Mouse (Mus musculus): ENCODE measurements around the gene Aspscr1.
"Not testable (repeated sequence)": the region's sequence is repeated elsewhere in the genome, so short reads cannot be mapped to it uniquely, and the experiment has no call there.

Aspscr1 gene

DNA sequence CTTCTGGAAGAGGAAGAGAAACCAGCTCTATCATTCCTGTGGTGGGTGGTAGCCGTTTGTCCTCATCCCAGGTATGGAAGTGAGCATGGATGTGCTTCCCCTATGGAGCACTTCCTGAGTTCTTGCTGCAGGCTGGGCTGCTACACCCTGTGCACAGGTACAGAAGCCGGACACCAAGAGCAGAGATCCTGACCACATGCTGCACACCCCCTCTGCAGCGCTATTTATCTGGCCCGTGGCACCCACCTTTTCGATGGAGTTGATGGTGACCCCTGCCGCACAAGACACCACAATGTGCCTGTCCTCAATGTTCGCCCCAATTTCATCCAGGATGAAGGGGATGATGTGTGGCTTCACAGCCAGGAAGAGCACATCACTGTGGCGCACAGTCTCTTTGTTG lies 30.9 kb upstream of the Aspscr1 start:
- DNase-seq (ENCODE audit: low read depth, low spot score), result no peak

DNA sequence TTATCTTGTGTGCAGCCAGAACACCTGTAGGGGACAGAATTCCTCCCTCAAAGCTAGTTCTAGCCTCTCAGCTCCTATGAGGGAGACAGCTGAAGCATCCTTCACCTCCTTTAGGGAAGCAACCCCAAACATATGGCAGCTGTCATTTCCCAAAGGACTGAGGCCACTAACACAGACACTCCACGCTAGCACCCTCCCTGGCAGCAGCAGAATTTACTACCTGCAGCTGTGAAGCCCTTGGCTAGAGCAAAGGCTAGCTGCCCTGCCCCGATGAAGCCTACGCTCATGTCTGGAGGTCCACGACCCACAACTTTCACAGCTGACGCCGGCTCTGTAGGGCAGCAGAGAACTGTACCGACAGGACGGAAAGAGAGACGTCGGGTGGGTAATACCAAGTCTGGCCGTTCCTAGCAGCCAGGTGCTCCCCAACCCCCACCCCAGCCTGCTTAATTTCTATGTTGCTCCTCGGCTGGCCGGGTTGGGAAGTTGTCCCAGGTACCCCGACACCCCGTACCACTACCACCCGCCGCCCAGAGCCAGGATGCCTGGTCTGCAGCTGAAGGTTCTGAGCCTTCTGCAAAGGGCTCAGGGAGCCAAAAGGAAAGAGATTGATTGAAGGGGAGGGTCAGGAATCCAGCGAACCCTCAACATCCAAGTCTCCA lies 29.7 kb upstream of the Aspscr1 start:
- no peak for DNase-seq (ENCODE audit: low read depth, low spot score)

DNA sequence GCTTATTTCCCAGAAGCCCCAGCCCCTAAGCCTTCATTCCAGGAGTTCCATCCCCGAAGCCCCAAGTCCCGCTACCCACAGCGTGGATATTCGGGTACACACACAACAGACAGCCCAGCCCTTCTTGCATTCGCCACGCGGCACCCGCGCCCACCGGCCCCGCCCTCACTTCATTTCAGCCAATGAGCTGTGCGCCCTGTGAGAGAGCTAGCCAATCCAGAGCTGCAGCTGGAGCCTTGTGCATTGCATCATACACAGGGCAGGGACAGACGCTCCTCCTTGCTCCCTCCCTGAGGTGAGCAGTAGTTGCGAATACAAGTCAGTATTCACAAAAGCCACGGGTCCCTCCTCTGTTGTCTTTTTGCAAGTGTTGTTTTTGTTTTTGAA lies 29.2 kb upstream of the Aspscr1 start, which contains the start of gene Pycr1:
TSS of gene Pycr1 (minus strand) at position 169 of the 387 bp plus-strand sequence.
- DNase-seq (ENCODE audit: low read depth, low spot score), result peak; percentile 88

DNA sequence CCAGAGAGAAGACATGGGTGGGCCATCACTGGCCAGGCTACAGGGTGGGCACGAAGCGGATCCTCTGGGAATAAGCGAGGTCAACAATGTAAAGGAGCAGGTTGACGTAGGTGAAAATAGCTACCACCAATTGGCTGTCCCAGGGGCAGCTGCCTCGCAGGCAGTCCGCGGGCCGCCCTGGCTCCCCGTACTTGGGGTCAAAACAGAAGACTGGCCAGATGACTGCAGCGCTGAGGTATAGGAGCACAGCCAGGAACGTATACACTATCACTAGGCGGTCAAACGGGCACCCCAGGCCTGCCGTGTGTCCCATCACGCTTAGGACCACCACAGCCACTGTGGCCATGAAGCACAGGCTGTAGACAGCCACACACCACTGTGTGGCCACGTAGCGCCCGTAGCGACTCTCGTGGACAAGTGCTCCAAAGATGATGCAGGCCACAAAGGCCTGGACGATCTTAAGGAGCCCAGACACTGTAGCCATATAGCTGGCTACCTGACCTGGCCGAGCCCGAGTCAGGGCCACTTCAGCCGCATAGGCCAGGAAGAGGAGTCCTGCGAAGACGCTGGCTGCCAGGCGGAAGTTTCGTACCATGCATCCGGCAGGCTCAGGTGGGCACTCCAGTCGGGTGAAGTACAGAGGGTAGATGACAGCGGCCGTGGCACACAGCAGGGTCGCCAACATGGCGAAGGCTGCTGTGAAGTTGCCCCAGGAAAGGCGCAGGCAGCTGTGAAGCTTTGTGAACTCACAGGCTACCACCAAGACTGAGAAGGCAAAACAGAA lies 25.5 kb upstream of the Aspscr1 start:
- DNase-seq (ENCODE audit: low read depth, low spot score), result no peak

DNA sequence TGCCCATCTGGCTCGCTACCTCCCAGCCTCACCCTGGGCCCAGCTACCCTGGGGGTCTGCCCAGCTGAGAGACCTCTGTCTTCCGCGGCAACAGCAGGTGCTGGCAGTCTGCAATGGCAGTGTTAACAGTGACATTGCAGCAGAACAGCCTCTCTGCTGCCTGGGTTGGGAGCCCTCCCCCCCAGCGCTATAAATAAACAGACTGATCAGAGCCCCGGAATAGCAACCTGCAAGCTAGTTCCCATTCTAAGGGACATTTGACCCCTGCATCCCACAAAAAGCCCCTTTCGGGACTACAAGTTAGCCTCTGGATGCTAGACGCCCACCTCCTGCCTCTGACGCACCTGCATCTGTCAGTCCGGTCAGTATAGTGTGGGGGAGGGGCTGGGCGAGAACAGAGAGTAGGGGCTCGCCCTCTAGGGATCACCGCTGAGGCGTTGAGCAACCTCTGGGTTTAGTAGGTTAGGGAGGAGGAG lies 24.7 kb upstream of the Aspscr1 start, which contains the start of gene Myadml2:
TSS of gene Myadml2 (minus strand) at position 158 of the 476 bp plus-strand sequence.
- no peak for DNase-seq (ENCODE audit: low read depth, low spot score)

DNA sequence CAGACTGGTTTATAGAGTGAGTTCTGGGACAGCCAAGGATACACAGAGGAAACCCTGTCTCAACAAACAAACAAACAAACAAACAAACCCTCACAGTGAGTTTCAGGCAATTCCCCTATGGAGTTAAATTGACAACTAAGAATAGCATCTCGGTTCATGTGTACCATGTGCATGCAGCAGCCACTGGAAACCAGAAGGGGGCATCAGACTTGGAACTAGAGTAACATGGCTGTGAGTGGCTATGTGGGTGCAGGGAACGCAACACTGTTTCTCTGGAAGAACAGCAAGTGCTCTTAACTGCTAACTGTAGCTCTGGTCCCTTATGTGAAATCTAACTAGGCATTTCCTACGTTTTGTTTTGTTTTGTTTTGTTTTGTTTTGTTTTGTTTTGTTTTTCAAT lies 20.9 kb upstream of the Aspscr1 start:
- DNase-seq (ENCODE audit: low read depth, low spot score), result no peak

DNA sequence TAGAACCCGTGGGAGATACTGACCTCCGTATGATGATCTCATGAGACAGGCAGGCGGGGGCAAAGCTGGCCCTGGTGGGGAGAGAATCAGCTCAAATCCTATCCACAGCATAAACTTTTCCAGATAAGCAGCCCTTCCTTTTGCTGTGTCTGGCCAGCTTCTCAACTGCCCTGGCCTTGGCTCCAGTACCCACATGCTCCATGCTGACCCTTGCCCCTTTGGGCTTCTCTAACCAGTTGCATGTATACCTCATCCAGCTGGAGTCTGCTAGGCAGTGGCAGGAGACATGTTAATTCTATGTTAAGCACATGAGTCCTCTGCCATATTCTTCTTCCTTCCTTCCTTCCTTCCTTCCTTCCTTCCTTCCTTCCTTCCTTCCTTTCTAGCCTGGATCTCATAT lies 18.0 kb upstream of the Aspscr1 start:
- DNase-seq (ENCODE audit: low read depth, low spot score), result no peak

DNA sequence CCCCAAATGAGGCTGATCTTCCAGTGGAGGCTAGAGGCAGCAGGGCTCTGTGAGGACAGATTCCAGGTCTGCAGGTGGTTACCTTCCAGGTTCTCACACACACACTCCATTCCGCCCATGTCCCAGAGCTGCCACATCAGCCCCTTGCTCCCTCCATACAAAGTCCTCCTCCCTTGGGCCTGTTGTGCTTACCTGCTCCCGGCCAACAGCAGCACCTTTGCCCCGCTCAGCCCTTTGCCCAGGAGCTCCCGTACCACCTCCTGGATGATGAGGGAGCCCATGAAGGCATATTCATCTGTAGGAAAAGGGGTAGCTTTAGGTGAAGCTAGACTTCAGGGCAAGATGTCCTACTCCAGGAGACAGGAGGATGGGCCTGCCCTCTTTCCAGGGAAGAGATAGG lies 15.5 kb upstream of the Aspscr1 start:
- no peak for DNase-seq (ENCODE audit: low read depth, low spot score)

DNA sequence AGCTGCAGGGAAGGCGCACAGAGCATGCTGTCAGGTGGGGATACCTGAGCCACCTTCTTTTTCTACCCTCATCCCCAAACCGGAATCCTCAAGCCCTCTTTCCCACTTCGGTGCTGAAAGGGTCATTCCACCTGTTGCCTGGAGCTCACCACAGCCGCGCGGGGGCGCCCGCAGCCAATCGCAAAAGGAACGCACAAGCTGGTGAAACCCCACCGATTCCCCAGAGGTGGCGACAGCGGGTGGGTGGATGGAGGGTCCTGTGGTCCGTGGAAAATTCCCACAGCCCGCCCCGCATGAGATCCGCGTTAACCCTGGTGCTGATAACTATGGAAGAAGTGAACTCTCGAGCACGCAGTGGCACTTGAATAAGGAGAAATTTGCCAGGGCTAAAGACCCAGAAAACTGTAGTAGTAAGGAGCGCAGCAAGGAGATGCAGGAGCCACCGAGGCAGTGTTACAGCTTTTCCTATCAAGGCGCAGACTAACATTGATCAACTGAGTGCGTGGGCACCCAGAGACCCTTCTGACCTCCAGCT lies 13.8 kb upstream of the Aspscr1 start:
- DNase-seq (ENCODE audit: low read depth, low spot score), result peak; percentile 60

DNA sequence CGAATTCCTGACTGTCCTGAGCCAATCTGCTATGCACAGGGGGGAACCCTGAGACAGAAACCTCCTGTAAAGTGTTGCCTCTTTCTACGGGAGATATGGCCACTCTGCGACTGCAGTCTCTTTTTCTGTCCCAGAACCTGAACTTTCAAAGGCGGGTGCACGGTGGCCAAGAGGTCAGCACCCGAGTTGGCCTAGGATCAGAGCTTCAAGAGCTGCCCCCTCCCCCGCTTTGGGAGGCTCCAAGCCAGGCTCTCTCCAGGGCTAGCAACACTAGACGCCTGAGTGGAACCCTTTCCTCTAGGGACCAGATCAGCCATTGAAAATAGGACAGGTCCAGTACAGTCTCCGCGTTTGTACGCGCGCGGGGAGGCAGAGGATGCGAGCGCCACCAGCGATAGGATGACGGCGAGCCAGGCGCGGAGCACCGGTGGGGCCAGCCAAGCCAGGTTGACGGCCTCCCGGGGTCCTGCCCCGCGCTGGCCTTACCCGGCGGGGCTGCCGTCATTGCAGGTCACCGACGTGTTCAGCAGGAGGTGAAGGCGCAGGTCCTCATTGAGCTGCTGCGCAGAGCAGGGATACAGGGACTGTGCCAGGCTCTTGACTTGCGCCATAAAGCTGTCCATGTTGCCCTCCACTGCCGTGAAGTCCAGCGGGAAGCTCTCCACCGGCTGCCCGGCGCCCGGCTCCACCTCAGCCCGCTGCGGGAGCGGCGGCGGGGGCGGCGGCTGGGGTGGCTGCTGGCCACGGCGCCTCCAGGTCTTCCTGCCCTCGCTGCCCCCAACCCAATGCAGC lies 13.1 kb upstream of the Aspscr1 start:
- no peak for DNase-seq (ENCODE audit: low read depth, low spot score)

DNA sequence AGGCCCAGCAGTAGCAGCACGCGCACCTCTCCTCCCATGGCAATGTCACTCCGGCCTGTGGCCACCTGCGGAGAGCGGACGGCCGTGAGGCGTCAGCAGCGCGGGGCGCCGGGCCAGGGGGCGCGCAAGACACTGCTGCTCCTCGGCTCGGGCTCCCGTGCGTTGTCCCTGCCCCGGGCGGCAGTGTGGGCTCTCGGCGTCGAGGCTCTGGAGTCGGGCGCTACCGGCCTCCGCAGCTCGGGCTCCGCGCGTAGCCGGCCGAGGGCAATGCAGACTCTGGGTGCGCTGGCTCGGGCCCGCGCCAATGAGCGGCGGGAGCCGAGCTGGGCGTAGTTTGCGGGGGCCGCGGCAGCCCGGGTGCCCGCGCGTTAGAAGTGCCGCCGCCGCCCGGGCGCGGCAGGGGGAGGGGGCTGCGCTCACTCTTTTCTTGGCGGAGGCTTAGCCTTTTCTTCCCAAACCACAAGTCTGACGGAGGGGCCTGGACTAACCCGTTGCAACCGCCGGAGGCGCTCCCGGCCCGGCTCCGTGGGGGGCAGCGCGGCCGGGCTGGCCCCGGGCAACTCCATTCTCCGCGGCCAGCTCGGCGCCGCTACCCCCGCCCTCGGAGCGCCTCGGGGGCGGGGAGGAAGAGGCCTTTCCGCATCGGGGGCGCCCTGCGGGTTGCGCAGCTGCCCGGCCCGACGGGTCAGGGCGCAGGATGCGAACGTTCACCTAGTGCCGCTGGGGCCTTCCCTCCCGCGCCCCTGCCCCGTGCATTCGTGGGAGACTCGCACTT lies 12.3 kb upstream of the Aspscr1 start:
- DNase-seq (ENCODE audit: low read depth, low spot score), result no peak

DNA sequence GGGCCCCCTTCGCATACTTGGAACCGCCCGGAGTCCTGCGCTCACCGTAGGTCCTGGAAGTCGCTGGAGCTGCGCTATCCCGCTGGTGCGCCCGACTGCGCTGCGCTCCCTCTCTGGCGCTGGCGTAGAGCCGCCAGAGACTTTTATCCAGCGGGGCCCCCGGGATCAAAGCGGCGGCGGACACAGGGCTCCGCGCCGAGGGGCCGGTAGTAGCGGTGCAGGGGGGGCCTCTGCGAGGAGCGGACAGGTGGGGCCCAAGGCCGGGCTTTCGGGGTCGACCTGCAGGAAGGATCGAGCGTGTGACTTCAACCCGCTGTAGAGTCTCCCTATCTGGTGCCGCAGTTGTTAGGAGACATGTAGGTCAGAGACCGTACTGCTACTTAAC lies 11.7 kb upstream of the Aspscr1 start, which contains the start of gene Notum:
TSS of gene Notum (minus strand) at position 100 of the 385 bp plus-strand sequence.
- no peak for DNase-seq (ENCODE audit: low read depth, low spot score)

DNA sequence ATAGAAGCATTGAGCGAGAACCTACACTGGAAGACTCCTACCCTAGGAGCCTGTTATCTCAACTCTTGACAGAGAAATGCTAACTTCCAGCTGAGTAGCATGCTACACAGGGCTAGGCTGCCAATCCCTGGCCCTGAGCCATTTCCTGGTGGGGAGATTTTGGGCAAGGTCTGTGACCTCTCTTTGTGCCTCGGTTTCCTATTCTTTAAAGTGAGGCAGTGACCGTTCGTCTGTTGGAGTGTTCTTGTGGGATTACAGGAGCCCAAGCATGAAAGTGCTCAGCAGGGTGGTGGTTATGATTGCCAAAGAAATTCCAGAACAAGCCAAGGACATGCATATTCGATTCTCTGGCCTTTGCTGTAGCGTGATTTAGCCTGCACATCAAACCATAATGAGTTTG lies 10.0 kb upstream of the Aspscr1 start:
- no peak for DNase-seq (ENCODE audit: low read depth, low spot score)

DNA sequence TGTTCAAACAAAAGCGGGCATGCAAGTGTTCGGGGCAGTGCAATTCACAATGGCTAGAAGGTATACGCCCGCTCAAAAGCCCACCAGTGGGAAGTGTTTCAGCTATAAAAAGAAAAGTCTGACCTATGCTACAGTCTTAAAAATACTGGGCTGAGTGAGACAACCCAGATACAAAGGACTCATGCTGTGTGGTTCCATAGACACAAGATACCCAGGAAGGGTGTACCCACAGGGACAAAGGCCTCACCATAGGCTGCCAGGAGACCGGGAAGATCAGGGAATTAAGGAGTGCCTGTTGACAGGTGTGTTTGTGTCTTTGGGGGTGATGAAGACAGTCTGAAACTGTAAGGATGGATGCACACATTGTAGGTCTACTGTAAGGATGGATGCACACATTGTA lies 9.1 kb upstream of the Aspscr1 start:
- no peak for DNase-seq (ENCODE audit: low read depth, low spot score)

DNA sequence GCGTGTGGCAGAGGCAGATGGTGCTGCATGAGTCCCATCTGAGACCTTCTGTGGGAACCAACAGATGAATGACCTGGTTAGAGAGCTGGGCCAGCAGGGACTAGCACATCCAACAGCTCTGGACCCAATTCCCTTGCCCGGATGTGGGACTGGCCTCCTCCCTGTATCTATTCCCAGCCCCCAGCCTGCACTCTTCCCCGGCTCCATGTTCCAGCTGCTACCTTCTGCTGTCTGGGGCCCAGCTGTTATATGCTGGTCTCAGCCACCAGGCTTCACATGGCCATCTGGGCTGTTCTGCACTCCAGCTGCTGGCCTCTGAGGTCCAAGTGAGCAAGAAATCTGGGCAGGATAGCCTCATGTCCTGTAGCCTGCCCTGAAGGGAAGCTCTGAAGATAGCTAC lies 7.4 kb upstream of the Aspscr1 start:
- DNase-seq (ENCODE audit: low read depth, low spot score), result no peak

DNA sequence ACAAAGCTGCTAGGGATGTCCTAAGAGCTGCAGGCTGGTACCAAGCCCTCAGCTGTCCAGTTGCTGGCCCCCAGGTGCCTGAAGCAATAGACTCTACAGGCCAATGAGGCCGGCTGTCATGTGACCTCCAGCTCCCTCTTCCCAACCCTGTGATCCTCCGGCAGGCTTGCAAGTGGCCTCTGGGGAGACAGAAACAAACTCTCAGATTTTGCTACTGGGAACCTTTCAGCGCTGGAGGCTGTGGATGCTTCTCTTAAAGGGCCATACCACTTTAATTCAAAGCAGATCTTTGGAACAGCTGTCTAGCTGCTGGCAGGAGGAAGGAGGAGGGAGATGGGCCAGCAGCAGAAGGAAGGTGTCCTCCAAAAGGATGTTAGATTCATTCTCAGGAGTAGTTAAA lies 6.2 kb upstream of the Aspscr1 start:
- no peak for DNase-seq (ENCODE audit: low read depth, low spot score)

DNA sequence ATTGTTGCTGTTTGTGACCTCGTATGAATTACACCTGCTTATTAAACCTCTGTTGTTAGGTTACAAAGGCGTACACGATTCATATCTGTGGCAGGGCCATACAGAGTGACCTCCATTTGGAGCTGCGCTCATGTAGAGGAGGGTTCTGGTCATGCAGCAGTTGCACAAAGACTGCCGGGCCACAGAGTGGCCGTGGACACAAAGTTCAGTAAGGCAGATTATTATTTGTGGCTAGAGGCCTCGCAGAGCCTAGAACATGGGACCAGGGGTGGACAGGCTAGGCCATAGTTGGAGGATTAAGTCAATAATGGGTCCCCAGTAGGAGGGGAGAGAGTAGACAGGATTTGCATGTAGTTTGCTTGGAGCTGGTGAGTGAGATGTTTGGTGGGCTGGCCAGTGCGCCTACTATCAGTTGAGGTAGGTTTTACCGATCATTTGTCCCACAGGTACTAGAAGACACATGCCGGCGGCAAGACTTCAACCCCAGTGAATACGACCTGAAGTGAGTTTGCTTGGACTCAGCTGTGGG lies 885 bp downstream of the Aspscr1 start:
- no peak for DNase-seq (ENCODE audit: low read depth, low spot score)

DNA sequence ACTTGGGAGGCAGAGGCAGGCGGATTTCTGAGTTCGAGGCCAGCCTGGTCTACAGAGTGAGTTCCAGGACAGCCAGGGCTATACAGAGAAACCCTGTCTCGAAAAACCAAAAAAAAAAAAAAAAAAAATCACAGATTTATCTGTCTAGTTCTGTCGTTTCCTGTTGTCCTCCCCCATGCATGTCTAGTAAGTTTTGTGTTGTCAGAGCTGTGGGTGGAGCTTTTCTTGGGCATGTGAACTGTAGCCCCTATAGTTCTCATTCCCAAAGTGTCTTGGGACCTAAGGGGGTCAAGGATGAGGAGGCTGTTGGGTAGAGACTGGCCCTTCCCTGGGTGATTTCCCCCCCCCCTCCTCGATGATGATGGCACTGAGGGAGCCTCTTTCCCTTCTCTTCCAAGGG lies 3.1 kb downstream of the Aspscr1 start:
- DNase-seq (ENCODE audit: low read depth, low spot score), result not testable (repeated sequence)

DNA sequence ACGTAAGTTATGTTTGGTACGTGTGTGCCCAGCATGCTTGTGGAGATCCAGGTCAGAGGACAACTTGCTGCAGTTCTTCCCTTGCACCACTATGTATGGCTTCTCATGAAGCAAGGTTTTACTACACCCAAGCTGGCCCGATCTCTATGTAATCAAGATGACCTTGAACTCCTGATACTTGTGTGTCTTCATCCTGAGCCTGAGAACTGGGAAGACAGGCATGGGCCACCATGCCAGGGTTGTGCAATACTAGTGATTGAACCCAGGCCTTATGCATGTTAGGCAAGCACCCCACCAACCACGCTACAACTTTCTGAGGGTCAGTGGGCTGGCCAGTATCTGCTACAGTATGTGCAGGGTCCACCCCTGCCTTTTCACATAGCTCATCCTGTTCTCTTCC lies 4.2 kb downstream of the Aspscr1 start:
- DNase-seq (ENCODE audit: low read depth, low spot score), result no peak

DNA sequence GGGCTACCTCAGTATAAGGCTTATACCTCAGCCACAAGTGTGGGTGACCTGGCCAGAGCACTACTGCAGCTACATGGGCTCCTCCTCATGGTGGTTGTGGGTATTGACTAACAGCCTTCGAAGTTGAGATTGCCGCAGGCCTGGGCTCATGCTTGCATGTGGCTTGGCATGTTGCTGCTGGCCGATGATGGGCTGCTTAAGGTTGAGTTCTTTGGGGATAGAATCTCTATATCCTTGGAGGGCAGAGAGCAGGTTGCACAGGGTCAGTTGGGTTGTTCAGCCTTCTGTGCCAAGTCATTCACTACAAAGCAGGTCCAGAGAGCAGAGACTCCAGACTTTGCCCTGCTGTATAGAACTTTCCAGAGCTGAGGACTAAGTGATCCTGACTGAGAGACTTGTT lies 7.1 kb downstream of the Aspscr1 start:
- no peak for DNase-seq (ENCODE audit: low read depth, low spot score)

DNA sequence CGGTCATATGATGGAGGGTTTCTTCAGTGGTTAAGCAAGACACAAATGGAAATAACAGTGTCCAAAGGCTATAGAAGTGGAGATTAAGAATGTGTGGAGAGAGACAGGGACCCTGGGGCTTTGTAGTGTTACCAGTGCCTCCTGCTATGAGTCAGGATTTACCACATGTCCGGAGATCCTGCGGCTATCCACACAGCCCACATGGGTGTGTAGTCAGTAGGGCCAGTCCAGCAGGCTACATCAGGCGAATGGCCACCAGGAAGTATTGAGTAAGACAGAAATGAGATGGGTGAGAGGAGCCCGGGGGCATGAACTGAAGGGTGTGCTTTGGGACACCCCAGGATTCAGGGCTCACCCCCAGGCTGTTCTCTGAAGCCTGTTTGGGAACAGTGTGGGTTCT lies 9.9 kb downstream of the Aspscr1 start:
- DNase-seq (ENCODE audit: low read depth, low spot score), result no peak

Data from embryo, embryonic 11.5 days (tissue).